Mouse (Mus musculus) c-Kit-positive CD71-positive TER-119-positive erythroid progenitor cells, embryonic 14.5 days (primary cell): Measurements from ENCODE around the gene Gm10521.
"Not testable (repeated sequence)": the region's sequence is repeated elsewhere in the genome, so short reads cannot be mapped to it uniquely, and the experiment has no call there.

Experiments
- DNase-seq: peaks from one replicate; pipeline ENCODE4 v3.0.0-alpha.2; 2013; ENCODE audit warnings: low spot score

Gene Gm10521

GRCm38 (mm10) chr1:171895364-171895763, at the start of gene Gm10521:
Gene Gm10521, plus strand, starts transcription at chr1:171895664.
- DNase-seq: not testable (repeated sequence)

GRCm38 (mm10) chr1:171848201-171848600, 47.3 kb upstream of the Gm10521 start:
- DNase-seq: no peak

GRCm38 (mm10) chr1:171848757-171849156, 46.7 kb upstream of the Gm10521 start:
- no peak for DNase-seq

DNA sequence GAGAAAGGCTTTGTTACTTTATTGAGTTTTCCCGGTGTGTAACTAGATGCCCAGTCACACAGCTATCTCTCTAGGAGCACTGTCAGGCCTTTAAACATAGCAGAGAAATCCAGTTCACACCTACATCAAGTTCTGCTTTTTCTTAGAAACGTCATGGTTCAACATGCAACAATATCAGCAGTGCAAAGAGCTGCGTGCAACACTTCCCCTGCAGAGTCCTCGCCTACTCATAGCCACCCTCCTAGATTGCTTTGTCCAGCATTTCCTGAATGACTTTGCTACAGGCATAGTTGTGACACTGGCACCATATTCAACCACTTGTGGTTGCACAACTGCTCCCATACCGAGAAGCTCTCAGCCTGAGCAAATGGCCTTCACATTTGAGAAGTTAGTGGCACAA, 46.0 kb upstream of the Gm10521 start:
- DNase-seq: no peak

DNA sequence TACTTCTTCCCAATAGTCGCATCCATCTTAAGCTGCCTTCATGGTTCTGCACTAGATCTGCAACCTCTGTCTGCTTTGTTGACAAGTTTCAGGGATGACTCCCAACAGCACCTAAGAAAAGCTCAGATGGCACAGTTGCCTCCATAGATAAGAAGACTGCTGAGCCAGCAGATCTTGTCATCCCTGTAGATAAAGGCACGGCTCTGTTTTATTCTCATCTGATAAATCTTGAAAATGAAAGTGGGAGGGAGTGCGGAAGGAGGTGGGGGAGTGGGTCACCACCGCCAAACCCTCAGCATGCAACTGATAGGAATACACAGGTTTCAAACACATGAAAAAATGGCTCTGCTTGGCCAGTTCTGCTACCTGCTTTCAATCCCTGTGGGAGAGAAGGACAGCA, 30.0 kb upstream of the Gm10521 start:
- no peak for DNase-seq

DNA sequence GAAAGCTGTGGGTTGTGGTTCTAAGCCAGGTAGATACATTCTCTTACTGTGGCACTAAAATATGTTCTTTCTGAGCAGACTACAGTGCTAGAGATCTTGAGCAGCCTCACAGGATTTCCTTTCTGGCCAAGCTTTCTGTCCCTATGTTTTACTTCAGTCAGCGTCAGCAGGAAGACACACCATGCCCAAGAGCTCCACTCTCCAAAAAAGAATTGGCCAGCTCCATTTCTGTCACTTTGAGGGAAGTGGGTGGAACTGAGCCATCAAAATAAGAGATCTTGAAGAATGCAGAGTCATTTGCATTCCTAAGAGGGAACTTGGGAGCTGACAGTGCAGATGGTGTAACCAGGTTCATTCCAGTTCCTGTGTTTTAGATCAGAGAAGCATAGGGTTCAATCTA, 8.5 kb upstream of the Gm10521 start:
- DNase-seq: no peak

DNA sequence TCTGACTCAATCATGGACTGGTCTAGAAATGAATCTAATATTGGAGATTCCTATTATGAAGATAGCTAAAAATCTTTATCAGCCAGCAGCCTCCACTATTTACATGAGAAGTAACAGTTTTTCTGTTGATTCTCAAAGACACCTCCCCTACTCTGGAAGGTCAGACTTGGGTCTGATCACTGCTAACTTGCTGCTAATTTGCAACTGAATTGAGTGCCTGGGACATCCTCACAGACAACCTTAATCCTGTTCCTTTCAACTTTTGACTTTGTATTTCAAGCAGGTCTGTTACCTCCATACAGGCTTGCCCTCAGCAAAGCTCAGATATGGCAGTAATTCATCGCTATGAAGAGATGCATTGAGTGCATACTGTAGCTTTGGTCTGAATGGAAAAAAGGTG, 8.5 kb downstream of the Gm10521 start:
- DNase-seq: no peak

DNA sequence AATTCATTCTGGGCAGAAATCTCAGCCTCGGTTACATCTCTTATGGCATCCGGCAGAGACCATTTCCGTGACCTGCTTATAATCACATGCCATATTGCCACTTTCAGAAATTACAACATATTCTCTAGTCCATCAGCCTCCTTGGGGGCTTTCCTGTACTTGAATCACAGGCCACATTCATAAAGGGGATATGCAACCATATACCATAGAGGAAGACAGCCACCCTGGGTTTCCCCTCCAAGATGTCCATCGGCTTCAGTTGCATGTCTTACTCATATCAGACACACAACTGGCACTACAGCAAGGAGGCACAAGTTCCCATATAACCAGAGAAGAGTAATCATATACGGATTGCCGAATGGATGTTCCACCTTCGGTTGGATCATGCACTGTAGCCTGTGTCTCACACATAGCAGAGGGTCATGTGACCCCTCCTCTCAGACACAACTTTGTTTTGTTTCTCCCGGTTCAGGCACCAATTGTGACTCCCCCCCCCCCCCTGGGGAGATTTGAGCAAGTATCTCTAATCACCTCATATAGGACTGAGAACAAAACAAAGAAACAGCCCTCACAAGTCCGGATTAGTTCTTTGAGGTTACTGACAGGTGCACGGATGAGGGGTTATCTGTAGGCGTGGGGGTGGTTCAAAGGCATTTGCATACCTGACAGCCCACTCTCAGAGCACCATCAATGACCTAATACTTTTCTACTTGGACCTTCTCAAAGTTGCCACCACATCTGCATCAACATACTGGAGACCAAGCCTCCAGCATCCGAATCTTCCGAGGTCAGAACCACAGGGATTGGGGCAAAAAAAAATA, 20.4 kb downstream of the Gm10521 start:
- no peak for DNase-seq

DNA sequence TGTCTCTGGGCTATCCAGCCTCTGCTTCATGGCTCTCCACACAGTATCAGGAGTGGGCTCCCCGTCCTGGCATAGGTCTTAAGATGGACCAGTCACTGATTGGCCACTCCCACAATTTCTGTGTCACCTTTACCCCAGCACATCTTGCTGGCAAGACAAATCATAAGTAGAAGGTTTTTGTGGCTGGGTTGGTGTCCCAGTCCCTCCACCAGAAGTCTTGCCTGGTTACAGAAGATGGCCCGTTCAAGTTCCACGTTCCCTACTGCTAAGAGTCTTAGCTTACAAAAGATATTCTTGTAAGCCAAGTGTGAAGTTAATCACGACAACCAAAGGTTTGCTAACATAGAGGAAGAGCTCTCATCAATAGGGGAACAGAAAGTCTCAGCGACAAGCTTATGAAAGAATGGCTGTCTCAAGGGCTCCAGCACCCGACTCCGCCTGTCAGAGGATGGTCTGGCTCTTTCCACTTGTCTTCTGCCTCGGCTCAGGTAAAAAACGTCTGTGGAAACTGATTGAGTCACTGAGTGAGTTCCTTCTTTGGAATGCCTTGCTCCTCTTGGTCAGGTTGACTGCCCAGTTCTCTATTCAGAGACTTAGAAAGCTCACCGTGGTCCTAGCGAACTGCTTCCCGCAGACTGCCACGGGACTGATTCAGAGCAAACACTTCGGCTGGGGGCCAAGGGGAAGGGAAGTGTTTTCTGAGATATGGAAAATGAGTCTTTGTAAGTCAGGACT, 22.0 kb downstream of the Gm10521 start, which contains the start of gene Slamf6:
Gene Slamf6 (plus strand): TSS at position 211 of the 735 bp plus-strand sequence.
- no peak for DNase-seq

DNA sequence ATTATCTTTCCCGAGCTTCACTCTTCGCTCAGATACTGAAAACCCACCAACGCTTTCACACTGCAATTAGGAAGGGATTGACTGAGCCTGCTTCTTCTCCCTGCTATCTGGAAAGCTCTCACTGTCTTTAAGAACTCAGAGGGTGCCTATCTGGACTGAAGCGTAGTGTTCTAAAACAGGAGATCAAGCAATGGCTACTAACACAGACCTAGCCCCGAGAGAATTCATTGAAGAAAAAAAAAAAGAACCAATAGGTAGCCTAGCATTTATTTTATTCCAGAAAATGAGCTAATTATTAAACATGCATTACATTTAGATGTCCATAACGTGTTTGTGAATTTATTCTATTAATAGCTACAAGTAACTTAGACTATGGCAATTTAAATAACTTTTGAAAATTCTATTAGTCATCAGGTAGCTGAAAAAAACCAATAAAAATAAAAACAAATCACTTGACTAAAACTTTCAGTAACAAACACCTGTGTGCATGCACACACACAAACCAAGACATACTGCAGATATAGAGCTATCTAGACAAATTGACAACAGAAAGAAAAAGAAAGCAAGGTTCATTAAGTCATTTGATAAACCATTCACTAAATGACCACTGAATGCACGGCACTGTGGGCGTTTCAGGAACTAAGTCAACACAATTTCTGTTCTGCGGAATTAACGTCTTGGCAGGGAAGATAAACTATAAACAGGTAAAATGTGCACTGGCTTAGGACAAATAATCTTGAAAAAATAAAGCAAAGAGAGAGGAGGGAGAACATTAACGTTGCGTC, 22.9 kb downstream of the Gm10521 start:
- DNase-seq: no peak

- DNase-seq: no peak
Measured at GRCm38 (mm10) chr1:171919193-171919592, 23.7 kb downstream of the Gm10521 start.

DNA sequence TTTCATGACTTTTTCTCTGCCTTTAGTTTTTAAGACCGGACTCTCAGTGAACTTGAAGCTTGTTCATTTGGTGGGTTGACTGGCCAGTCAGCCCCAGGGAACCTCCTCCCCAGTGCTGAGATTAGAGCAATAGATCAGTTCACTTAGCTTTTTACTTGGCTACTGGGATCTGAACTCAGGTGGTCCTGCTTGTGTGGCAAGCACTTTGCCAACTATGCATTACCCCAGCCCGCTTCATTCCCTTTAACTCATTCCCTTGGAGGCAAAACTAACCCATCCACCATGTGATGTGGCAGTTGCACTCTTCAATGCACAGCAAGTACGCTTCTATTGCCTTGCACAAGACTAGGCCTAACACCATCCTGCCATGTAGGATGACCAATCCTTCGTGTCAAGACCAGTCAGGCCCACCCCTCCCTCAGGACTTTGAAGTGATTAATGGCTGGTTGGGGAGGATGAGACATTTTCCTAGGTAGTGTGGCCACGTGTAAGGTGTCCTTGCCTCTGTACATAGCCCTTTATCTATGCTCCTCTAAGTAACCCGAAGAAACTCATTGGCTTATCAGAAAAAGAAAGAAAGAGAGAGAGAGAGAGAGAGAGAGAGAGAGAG, 24.5 kb downstream of the Gm10521 start:
- no peak for DNase-seq

GRCm38 (mm10) chr1:171920989-171921621, 25.6 kb downstream of the Gm10521 start:
- DNase-seq: no peak

GRCm38 (mm10) chr1:171921641-171922040, 26.2 kb downstream of the Gm10521 start:
- no peak for DNase-seq

GRCm38 (mm10) chr1:171922844-171923243, 27.4 kb downstream of the Gm10521 start:
- DNase-seq: no peak

DNA sequence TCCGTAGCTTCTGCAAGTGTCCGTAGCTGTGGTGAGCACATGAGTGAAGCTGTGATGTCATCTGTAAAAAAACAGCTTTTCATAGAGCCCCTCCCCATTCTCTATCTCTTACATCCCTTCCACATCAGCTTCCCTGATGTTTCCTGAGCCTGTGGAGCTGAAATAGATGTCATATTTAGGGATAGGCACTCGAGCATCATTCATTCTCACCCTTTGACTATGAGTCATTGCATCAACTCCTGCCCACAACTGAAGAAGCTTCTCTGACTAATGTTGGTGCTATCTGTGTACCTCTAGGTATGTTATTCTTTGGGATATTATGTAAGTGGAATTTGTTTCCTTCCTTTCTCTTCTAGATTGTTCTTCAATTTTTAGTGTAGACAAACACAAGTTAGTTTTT, 29.4 kb downstream of the Gm10521 start:
- DNase-seq: no peak

- no peak for DNase-seq
Measured at GRCm38 (mm10) chr1:171933851-171934250, 38.4 kb downstream of the Gm10521 start.

GRCm38 (mm10) chr1:171938952-171939948, 43.8 kb downstream of the Gm10521 start:
- no peak for DNase-seq

GRCm38 (mm10) chr1:171940626-171941025, 45.2 kb downstream of the Gm10521 start:
- no peak for DNase-seq

GRCm38 (mm10) chr1:171946447-171946995, 51.1 kb downstream of the Gm10521 start:
- DNase-seq: no peak
